Mouse (Mus musculus) heart, embryonic 16.5 days (tissue): ENCODE data around the gene Csgalnact2. TPM values are rescaled to one million over a fixed set of nuclear protein-coding genes. Genes with fewer than 3 reads are reported as not detected.

Experiments used
- ATAC-seq: fragments of 200-750 bp; cut with Nextera tagmentation; replicated peaks from 2 replicates; pipeline ENCODE4 v1.8.0; 2017; ENCODE audit warnings: moderate number of reproducible peaks; ENCODE audit not compliant: insufficient read depth, low FRiP score; ENCODE audit errors: extremely low read depth
- H3K27ac ChIP-seq: fragments of 300-500 bp; sonication (generic); 2 replicates; pipeline ENCODE4 v1.5.1; 2014; ENCODE audit warnings: mild to moderate bottlenecking, low read length, control low read depth, moderate library complexity
- H3K27me3 ChIP-seq: fragments of 300-500 bp; sonication (generic); 2 replicates; pipeline ENCODE4 v1.6.1; 2014; ENCODE audit warnings: low read length, mixed read lengths; ENCODE audit not compliant: control insufficient read depth, insufficient read depth
- H3K36me3 ChIP-seq: fragments of 300-500 bp; sonication (generic); 2 replicates; pipeline ENCODE4 v1.6.1; 2014; ENCODE audit not compliant: control insufficient read depth, insufficient read depth
- H3K4me1 ChIP-seq: fragments of 300-500 bp; sonication (generic); 2 replicates; pipeline ENCODE4 v1.6.1; 2014; ENCODE audit warnings: low read length, mixed read lengths; ENCODE audit not compliant: control insufficient read depth, insufficient read depth
- H3K4me2 ChIP-seq: fragments of 300-500 bp; sonication (generic); 2 replicates; pipeline ENCODE4 v1.6.1; 2014; ENCODE audit warnings: low read depth, mild to moderate bottlenecking, control low read depth, low read length
- H3K4me3 ChIP-seq: fragments of 300-500 bp; sonication (generic); 2 replicates; pipeline ENCODE4 v1.5.1; 2014; ENCODE audit warnings: mild to moderate bottlenecking, control low read depth, low read length
- H3K9ac ChIP-seq: fragments of 300-500 bp; sonication (generic); 2 replicates; pipeline ENCODE4 v1.6.1; 2014; ENCODE audit warnings: low read length, control low read depth
- H3K9me3 ChIP-seq: fragments of 300-500 bp; sonication (generic); replicated peaks from 2 replicates; pipeline ENCODE4 v1.6.1; 2016; ENCODE audit warnings: low read length; ENCODE audit not compliant: control insufficient read depth
- WGBS: fragments of 180-500 bp; shearing (Covaris S2); extraction: QIAGEN DNeasy Blood & Tissue Kit; methylation state at CpG from one replicate; pipeline ENCODE4 v1.1.7; 2014; 5-methylcytosine and 5-hydroxymethylcytosine counted together
- polyA plus RNA-seq: library from polyadenylated mRNA; unstranded; fragments of >200 nt; fragmentation: Nextera tagmentation; extraction: Ambion mirVana; gene quantifications from 2 replicates; pipeline ENCODE4 v1.2.1, GENCODE M21; 2015

Gene Csgalnact2
- polyA plus RNA-seq, 1 experiment from 2014 or later = 12.1 TPM

DNA sequence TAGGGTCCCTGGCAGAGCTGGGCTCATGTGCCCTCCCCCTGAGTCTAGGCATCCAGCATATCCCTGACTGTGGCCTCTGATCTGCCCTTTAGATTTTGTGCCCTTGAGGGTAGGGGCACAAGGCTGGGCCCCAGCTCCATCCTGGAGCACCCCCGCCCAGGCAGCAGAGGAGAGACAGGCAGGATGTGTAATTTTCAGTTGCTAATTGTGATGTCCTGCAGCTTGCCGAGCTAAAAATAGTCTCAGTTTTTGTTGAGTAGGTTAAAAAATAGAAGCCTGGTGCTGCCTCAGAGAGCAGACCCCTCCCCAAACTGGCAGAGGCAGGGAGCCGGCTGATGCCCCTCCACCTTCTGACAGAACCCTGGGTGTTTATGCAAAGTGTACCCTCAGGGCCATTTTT is 64.8 kb downstream of the Csgalnact2 start:
- H3K9me3 ChIP-seq = no peaks in the 10 kb centered on the region
- H3K9ac ChIP-seq = peak overlapping the region; percentile 35; the same call in 1 of the 2 replicates
- no peaks in the 10 kb centered on the region for H3K27me3 ChIP-seq
- H3K4me1 ChIP-seq = peaks cover 11% of the 10 kb centered on the region
- no peak overlapping the region for H3K4me3 ChIP-seq
- WGBS = 24% methylated on average over 3 of the region's 3 CpGs
- no peaks in the 10 kb centered on the region for H3K36me3 ChIP-seq
- no peak for ATAC-seq
- H3K4me2 ChIP-seq = no peak overlapping the region; the same call in 1 of the 2 replicates
- H3K27ac ChIP-seq = no peak overlapping the region

- H3K4me2 ChIP-seq = no peak overlapping the region
- H3K4me3 ChIP-seq = no peak overlapping the region
- no peak overlapping the region for H3K9ac ChIP-seq
- no peak for ATAC-seq
- 69% methylated on average over 1 of the region's 1 CpGs for WGBS
- H3K27ac ChIP-seq = no peak overlapping the region
- H3K4me1 ChIP-seq = peaks cover 11% of the 10 kb centered on the region
- H3K9me3 ChIP-seq = no peaks in the 10 kb centered on the region
- no peaks in the 10 kb centered on the region for H3K36me3 ChIP-seq
- H3K27me3 ChIP-seq = no peaks in the 10 kb centered on the region
Measured at GRCm38 (mm10) chr6:118072176-118072575, 66.8 kb downstream of the Csgalnact2 start.

DNA sequence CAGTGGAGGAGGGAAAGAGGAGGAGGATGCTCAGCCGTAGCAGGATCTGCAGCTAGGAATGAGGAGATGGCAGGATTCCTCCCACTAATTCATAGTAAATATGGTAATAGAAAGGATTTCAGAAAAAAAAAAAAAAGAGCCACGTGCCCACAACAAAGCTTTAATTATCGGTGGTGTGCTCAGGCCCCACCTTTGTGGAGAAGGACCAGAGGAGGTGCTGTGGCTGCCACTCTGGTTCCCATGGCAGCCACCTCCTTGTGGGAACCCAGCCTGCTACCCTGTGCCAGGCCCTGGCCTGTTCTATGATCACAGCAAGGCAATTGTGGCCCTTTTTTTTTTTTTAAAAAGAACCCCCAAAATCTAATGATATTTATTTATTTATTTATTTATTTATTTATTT is 67.5 kb downstream of the Csgalnact2 start:
- no peaks in the 10 kb centered on the region for H3K9me3 ChIP-seq
- ATAC-seq = no peak
- no peak overlapping the region for H3K27ac ChIP-seq
- WGBS = 80% methylated on average over 3 of the region's 3 CpGs
- H3K27me3 ChIP-seq = no peaks in the 10 kb centered on the region
- no peaks in the 10 kb centered on the region for H3K36me3 ChIP-seq
- no peak overlapping the region for H3K4me3 ChIP-seq
- no peak overlapping the region for H3K9ac ChIP-seq
- H3K4me1 ChIP-seq = peaks cover 11% of the 10 kb centered on the region
- no peak overlapping the region for H3K4me2 ChIP-seq

DNA sequence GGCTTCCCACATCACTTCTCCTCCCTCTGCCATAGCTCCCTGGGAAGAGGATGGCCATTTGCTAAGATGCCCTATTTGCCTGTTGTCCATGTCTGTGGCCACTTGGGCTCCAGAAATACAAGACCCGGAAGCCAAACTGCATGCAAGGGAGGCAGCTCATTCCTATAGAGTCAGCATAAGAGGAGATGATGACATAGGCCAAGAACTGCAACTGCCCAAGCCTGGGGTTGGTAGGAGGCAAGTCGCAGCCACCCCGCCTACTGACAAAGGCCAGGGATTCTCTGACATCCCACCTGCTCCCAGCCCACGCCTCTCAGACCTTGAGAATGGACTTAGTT is 68.0 kb downstream of the Csgalnact2 start:
- no peaks in the 10 kb centered on the region for H3K36me3 ChIP-seq
- 83% methylated on average over 4 of the region's 4 CpGs for WGBS
- no peaks in the 10 kb centered on the region for H3K27me3 ChIP-seq
- H3K27ac ChIP-seq = no peak overlapping the region
- no peak overlapping the region for H3K9ac ChIP-seq
- H3K4me1 ChIP-seq = peaks cover 11% of the 10 kb centered on the region
- no peaks in the 10 kb centered on the region for H3K9me3 ChIP-seq
- no peak for ATAC-seq
- no peak overlapping the region for H3K4me2 ChIP-seq
- no peak overlapping the region for H3K4me3 ChIP-seq

GRCm38 (mm10) chr6:118070321-118071012 is 68.5 kb downstream of the Csgalnact2 start:
- no peak overlapping the region for H3K27ac ChIP-seq
- ATAC-seq = no peak
- 72% methylated on average over 5 of the region's 5 CpGs for WGBS

GRCm38 (mm10) chr6:118067720-118068119 is 71.2 kb downstream of the Csgalnact2 start:
- WGBS = 70% methylated on average over 7 of the region's 7 CpGs
- Histone ChIP-seq H3K4me1 (peaks cover 8% of the 10 kb centered on the region; the same call in 1 of the 2 replicates), H3K4me2 (no peak overlapping the region), H3K4me3 (no peak overlapping the region), H3K9me3 (no peaks in the 10 kb centered on the region), H3K27me3 (peaks cover 14% of the 10 kb centered on the region; the same call in 1 of the 2 replicates), H3K36me3 (no peaks in the 10 kb centered on the region), H3K9ac (no peak overlapping the region), H3K27ac (no peak overlapping the region)
- no peak for ATAC-seq

More at GRCm38 (mm10) chr6:118070321-118071012, 68.5 kb downstream of the Csgalnact2 start:
- H3K4me2 ChIP-seq = no peak overlapping the region
- H3K36me3 ChIP-seq = no peaks in the 10 kb centered on the region
- H3K4me3 ChIP-seq = no peak overlapping the region
- H3K9ac ChIP-seq = no peak overlapping the region
- peaks cover 16% of the 10 kb centered on the region for H3K4me1 ChIP-seq
- H3K9me3 ChIP-seq = no peaks in the 10 kb centered on the region
- peaks cover 3% of the 10 kb centered on the region; the same call in 1 of the 2 replicates for H3K27me3 ChIP-seq

GRCm38 (mm10) chr6:118066199-118067081 is 72.5 kb downstream of the Csgalnact2 start:
- Histone ChIP-seq H3K4me3 (peak overlapping the region; percentile 52), H3K36me3 (no peaks in the 10 kb centered on the region), H3K4me1 (peaks cover 8% of the 10 kb centered on the region; the same call in 1 of the 2 replicates), H3K27ac (no peak overlapping the region), H3K4me2 (peak overlapping the region; percentile 94), H3K9ac (peak overlapping the region; percentile 53), H3K9me3 (no peaks in the 10 kb centered on the region), H3K27me3 (peaks cover 14% of the 10 kb centered on the region; the same call in 1 of the 2 replicates)
- peak; percentile 70 for ATAC-seq
- 1% methylated on average over 40 of the region's 40 CpGs for WGBS

DNA sequence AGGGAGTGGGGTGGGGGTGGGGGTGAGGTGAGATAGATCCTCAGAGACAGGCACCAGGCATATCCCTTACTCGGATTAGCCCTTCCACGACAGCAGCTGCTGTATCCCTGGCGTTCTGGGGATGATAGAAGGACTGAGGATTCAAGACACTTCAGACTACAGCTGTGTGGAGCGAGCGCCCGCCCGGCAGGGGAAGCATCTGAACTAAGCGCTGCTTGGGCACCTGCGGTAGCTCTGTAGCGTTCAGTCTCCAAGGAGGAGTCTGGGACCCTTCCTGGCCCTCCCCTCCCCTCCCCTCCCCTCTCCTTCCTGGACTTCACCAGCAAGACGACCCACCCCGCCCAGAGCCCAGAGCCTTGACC is 73.1 kb downstream of the Csgalnact2 start:
- no peak overlapping the region for H3K27ac ChIP-seq
- H3K27me3 ChIP-seq = peaks cover 14% of the 10 kb centered on the region; the same call in 1 of the 2 replicates
- no peaks in the 10 kb centered on the region for H3K36me3 ChIP-seq
- H3K4me2 ChIP-seq = peak overlapping the region; percentile 94
- H3K4me1 ChIP-seq = peaks cover 8% of the 10 kb centered on the region; the same call in 1 of the 2 replicates
- WGBS = under 1% methylated on average over 11 of the region's 12 CpGs
- H3K4me3 ChIP-seq = peak overlapping the region; percentile 52
- peak overlapping the region; percentile 53 for H3K9ac ChIP-seq
- ATAC-seq = 0 out of 2 replicates have a peak, but pooled peaks have one; percentile 5
- H3K9me3 ChIP-seq = no peaks in the 10 kb centered on the region
